Mouse (Mus musculus): ENCODE data around the gene Prkd3.

Gene Prkd3

DNA sequence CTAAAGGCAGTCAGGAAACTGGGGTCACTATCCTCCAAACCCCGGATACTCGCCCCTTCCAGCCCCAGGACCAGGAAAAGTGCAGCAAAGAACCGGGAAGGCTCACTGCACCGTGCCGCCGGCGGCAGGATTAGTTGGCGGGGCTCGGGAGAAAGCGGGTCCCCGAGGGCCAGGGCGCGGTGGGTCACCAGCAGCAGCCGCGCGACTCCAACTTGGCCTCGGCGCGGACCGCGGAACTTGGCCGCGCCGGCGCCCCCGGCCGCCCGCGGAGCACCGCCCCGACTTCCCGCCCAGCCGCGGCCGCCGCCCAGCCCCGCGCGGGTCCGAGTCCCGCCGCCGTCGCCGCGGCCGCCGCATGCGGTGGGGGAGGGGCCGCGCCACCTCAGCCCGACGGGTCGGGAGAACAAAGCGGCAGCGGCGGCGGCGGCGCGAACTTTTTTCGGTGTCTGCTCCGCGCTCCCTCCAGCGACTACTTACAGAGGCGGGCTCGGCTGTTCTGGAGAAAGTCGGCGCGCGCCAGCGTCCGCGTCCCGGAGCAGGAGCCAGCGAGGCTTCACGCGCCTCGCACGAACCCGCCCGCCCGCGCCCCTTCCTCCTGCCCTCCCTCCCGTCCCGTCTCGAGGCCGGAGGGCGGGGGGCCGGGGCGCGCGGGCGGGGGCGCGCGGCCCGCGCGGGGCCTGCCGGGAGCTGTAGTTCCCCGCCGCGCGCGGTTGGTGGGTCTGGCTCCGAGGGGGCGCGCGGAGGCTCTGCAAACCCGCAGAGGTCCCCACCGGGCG is at the start of gene Prkd3:
TSS of gene Prkd3 (minus strand) at position 609 of the 776 bp plus-strand sequence.
- DNase-seq = peak; percentile 26

DNA sequence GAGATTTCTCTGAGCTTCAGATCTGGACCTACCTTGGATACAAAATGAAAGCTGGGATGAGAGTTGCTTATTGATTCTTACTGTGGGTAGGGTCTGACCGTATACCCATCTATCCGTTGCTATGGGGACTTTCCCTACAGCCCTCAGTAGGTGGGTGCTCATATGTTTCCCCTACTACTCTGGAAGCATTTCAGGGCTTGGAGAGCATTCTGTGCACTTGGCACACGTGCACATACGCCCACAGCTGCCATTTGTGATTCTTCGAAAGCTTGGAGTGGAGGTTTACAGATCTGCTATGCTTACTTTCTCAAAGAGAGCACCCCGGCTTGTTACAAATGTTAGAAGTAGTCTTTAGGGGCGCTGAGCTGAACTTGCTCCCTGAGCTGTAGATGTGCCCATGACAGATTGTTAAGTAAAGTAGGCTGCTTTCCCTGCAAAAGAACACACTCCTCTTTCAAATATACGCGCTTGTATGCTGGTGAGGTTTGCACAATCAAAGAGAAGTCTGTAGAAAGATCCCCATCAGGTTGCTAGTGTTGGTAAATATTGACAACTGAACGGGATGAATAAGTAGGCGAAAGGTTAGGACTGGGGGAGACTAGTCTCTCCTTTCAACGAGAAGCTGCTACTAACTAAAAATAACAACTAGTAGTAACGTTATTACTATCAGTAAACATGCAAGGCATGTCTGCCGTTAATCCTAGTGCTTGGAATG is 49.3 kb upstream of the Prkd3 start:
- peak; percentile 35 for DNase-seq

DNA sequence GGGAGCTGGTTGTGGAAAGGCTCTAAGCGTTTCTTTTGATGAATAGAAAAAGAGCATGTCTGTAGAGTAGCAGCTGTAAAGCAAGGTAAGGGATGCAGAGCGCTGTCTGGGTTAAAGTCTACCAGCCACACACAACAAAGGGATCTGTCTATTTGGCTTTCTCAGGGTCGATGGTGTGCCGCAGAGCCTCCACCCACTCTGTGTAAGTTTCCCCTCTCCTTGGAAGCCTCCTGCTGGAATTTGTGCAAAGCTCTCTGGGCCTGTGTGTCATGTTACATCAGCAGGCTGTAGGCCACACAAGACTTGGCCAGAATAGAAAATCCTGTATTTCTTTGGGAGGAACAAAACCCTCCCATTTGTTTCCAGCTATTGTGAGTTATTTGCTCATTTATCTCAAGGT is 48.4 kb upstream of the Prkd3 start:
- DNase-seq = no peak

DNA sequence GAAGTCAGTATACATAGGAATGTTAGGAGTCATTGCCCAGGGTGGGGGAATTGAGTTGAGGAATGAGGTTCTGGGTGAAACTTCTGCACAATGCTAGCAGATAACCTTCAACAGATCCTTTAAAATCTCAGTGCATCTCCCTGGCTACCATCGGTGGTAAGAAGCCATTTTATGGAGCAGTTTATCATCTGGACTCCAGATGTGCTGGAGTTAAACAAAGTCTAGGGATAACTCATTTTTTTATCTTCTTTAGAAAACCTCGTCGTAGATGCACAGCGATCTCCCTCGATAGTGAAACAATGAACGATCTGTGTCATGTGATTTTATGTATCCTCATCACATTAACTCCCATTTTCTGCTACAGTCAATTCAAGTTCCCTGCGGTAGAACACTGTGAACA is 48.0 kb upstream of the Prkd3 start:
- no peak for DNase-seq

DNA sequence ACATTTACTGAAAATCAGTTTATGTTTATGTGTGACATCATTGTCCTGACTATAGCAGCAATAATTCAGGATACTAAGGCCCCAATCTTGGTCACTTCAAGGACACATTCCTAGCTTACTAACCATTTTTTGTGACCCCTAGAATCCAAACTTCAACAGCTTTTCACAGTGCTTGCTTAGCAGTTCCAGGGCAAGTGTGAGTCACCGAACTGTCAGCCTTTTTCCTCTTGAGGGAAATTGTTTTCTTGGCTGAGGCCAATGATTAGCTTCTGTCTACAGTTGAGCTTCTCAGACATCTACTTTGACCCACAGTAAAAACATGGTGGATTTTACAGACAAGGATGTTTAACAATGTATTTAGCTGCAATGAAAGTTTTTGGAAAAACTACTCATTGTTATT is 43.6 kb upstream of the Prkd3 start:
- no peak for DNase-seq

DNA sequence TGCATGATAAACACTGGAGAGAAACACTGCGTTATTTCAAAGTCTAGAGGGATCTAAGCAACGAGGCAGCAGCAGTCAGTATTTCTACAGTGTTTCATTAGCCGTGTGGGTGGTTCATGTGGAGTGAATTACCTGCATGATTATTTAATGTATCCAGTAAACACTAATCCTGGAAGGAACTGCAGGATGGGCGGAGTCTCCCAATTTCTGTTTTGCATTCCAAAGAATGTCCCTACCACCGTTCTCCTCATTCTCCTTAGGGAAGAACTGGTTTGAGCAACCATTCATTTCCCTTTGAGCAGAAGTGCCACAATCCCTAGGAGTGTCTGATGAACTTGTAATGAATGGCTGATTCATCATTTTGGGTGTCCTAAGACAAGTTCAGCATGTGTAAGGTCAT is 39.6 kb upstream of the Prkd3 start:
- DNase-seq = no peak

DNA sequence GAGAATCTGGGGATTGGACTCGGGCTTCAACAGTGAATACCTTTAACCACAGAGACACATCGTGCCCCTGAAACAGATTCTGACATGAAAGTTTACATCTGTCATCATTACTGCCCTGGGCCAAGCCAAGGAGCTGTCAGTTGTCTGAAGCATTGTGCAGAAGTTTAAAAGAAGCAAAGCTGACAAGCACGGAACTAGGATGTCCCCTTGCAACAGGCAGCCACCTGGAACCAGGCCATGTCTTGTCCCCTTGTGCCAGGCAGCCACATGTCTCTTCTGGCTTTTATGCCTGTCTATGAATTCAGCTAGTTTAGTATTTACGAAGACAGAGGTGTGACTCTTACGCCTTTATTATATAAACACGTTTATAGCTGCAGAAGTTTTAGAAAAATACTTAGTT is 37.7 kb upstream of the Prkd3 start:
- DNase-seq = no peak

DNA sequence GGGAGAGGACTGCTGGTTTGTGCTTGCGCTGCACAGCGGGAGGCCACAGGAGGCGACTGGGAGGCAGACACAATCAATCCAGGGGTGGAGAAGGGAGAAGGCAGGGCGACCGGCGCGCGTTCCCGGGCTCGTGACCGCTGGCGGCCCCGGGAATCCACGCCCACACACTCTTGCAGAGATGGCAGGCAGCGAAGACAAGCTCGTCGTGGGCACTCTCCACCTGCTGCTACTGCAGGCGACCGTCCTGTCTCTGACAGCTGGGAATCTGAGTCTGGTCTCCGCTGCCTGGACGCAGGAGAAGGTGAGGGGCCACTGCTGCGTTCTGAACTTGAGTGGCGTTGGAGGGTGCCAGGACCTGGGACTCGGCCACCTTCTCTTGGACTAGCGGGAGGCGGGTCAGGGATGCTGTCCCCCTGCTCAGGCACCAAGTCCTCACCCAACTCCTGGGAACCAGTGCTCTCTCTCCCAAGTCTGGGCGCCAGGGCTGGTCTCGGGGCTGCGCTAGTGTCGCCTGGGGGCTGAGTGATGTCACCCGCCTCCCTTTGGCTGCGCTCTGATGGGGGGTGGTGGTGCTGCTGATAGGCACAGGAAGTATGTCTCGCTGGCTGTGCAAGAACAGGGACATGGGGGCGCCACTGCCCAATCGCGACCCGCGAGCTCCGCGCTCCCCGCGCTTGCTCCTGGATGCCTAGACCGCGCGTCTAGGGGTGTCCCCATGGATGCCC is 31.6 kb upstream of the Prkd3 start:
- DNase-seq = peak; percentile 77

DNA sequence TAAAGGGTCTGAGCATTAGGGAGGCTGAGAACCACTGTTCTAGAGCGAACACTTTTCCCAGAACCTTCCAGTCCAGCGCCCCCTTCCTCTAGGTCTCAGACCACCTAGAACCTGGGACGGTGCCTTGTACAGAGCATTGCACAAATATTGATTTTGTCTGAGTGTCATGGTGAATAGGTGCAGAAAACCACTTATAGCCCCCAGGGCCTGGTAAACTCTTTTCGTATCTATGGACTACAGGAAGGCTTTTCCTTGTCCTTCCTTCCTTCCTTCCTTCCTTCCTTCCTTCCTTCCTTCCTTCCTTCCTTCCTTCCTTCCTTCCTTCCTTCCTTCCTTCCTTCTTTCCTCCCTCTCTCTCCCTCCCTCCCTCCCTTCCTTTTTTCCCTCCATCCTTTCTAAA is 31.0 kb upstream of the Prkd3 start, which contains the start of gene Qpct:
TSS of gene Qpct (plus strand) at position 301 of the 400 bp plus-strand sequence.
- no peak for DNase-seq

DNA sequence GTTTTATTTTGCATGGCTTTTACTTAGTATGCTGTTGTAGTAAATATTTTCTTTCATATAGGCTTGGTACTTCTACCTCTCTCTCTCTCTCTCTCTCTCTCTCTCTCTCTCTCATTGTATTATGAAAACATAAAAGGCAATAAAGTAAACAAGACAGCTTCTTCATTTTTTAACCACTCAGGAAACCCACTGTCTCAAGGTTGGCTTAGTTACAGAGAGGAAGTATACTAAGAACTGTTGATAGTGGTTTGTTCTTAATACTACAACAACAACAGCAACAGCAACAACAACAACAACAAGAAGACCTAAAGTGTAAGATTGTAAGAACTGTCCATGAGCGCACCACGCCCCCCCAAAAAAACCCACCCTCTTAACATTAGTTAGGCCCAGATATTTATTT is 23.1 kb upstream of the Prkd3 start:
- DNase-seq = no peak

DNA sequence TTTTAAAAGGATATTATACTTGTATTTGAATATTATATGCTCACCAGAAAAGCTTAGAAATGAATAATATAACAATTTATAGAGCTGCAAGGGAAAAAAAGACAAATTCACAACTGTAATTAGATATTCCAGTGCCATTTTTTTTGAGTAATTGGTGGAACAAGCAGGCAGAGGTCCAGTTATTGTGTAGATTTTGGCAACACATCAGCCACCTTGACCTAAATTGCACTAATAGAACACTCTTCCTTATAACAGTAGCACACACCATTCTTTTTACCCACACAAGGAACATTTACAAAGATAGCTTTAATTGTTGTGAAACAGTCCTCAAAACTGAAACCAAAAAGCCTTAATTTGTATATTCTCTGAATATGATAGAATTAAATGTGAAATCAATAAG is 19.0 kb upstream of the Prkd3 start:
- DNase-seq = no peak

DNA sequence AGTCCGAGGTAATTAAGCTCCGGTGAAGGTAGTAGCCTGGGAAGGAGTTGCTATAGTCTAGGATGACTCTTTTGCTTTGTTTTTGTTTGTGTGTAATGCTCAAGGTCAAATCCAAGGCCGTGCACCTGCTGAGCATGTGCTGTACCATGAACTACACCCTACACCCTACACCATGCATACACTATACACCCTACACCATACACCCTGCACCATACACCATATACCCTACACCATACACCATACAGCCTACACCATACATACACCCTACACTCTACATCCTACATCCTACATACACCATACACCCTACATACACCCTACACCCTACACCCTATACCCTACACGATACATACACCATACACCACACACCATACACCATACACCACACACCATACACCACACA is 12.2 kb upstream of the Prkd3 start:
- DNase-seq = no peak

DNA sequence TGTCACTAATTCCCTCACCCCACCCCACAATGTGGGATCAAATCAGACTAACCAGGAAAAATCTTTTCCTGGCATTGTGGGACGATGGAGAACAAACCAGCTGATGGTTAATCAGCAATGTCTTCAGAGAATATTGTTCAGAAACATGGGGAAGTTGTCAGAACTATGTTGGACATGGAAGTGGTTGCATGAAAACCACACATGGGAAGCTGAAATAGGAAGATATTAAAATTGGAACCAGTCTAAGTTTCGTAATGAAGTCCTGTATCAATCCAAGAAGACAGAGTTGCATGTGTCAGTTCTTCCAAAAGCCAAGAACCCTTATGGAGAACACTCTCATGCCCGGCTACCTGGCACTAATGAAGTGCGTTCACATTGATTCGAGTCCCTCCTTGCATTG is 11.0 kb upstream of the Prkd3 start:
- DNase-seq = no peak

DNA sequence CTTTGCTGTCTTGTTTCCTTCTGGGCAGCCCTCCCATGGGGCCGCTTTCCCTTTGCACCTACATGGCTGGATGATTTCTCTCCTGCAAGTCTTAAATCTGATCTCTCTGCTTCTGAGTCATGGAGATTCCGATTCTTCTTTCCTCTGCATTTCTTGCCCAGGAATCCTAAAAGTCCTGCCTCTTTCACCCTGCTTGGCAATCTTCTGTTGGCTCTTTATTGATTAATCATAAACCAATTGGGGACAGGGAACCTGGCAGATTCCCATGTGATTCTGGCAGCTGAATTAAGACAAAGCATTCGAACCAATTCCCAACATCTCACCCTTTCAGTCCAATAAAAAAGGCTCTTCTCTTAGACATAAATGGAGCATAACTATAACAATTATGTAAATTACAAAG is 8.6 kb upstream of the Prkd3 start:
- DNase-seq = no peak

DNA sequence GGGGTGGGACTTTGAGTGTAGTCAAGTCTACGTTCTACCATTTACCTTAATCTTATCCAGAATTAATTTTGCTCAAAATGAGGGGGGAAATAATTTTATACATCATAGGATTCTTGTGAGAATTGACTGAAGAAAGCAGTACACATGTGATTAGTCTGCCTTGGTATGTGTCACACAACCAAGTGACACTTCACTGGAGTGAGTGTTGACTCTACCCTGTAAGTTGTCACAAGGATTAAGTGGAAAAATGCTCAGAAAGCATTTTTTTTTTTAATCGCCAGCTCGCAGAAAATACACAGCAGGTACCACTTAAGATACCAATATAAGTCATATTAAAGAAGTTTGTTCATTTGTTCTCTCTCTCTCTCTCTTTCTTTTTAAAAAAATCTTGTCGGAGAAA is 3.9 kb upstream of the Prkd3 start:
- no peak for DNase-seq

DNA sequence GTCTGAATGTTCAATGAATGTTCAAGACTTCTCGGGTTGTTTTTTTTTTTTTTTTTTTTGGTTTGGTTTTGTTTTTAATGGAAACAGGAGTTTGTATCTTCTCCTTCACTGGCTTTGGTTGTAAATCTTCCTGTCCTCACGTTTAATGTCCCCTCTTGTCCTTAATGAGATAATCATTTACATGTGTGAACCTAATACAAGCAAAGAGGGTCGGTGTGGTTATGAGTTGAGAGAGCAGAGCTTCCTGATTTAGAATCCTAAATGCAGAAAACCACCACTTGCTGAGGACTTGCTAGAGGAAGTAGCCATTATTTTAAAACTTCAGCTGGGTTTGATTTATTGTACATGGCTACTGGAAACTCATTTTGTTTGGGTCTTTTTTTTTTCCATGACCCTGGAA is 2.1 kb upstream of the Prkd3 start:
- no peak for DNase-seq

DNA sequence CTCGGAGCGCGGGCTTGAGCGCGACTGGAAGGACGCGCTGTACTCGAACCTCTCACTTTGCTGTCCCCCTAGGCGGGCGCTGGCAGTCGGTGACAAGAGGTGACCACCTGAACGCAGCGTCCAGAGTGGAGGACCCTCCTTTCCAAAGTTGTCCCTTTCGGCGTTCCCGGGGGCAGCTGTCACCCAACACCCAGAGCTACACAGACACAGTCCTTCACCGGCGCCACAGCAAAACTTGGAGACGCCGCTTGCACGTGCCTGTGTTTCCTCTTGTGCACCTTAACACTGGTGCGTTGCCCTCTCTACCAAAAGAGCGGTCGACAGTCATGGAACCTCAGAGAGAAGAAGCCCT is 344 bp upstream of the Prkd3 start:
- DNase-seq = no peak

DNA sequence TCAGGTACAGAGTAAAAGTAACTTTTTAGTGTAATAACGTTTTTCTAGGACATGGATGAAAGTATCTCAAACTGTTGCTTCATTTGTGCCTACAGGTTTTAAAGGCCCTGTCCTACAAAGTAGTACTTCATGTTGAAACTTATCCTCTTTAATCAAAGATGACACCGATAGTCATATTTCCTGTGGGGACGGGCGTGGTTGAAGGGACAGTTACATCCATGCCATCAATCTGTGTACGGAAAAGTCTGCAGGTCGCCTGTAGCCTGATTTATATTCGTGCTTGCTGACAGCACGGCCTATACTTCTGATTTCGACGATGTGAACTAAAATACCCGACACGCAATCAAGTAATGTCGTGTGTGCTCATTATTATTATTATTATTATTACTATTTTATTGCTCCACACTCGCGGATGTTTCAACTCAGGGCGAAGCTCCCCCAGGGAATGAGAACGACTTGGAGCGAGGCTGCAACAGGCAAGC is 849 bp downstream of the Prkd3 start:
- DNase-seq = no peak

DNA sequence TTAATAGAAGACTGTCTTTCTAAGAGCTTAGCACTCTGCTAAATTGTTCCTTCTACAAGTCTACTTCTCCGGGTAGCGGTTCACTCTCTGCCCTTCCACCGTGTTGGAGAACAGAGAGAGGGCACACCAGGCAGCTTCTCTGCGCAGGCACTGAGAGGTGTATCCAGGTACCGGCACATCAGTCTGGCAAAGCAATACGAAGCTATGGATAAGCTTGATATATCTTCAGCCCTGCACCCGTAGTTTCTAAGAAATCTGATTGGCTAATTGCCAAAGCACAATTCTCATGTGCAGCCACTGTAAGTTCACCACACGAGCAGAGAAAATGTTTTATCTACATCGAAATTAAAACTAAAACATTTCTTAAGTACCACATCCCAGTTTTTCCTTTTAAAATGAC is 2.2 kb downstream of the Prkd3 start:
- no peak for DNase-seq

DNA sequence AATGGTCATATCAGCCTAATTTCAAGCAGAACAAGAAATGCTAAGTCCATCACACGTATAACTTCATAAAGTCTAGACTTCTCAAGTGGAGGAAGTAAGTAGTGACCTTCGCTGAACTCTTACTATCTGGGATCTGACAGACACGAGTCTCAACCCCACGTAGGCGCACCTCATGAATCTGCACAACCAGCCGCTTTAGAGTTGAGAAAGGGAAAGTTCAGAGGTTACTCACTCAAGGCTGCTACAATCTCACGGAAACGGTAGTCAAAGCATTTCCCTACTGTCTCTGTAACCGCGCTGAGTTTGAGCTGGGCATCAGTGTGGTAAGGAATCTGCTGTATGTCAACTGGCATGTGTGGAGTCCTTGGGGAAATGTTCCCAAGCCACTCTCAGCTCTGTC is 4.8 kb downstream of the Prkd3 start:
- no peak for DNase-seq

DNA sequence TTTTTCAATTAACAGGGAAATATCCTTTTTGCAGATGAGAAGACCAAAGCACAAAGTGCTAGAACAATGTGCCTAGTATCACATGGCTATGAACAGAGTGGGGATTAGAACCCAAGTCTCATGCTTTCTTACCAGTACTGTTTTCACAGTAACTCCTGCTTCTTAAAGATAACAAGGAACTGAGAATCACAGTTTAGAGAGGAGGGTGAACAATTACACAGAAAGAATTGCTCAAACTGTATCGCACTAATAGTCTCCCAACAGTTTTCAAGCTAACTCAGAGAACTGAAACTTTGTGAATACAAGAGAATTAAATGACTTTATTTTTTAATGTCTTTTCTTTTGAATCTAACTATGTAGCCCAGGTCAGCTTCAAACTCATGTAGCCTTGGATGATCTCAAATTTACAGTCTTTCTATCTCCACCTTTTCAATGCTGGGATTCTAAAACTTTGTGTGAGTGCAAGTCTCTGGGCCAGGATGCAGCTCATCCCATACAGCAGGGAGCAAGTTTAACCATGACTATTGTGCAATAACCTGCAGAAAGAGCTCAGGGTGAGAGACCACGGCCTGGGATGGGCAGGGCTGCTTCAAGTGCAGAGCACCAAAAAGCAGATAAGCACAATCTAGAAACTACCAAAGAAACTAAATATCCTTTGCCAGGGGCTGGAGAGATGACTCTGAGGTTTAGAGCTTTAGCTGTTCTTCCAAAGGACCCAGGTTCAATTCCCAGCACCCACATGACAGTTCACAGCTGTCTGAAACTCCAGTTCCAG is 5.5 kb downstream of the Prkd3 start:
- no peak for DNase-seq

DNA sequence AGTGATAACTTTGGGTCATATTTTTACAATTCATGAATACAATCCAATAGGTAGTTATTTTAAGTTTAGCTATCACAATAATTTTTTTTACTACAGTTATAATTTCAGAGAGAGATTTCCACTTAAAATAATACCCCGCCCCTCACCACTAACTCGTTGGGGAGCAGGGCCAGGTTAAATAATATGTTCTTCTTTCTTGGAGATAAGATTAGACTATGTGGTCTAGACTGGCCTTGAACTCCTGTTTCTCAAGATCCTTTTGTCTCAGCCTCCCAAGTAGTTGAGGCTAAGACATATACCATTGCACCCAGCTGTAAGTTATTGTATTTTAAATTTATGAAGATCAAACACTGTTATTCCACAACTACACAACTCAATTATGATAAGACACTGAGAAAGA is 7.0 kb downstream of the Prkd3 start:
- DNase-seq = no peak

DNA sequence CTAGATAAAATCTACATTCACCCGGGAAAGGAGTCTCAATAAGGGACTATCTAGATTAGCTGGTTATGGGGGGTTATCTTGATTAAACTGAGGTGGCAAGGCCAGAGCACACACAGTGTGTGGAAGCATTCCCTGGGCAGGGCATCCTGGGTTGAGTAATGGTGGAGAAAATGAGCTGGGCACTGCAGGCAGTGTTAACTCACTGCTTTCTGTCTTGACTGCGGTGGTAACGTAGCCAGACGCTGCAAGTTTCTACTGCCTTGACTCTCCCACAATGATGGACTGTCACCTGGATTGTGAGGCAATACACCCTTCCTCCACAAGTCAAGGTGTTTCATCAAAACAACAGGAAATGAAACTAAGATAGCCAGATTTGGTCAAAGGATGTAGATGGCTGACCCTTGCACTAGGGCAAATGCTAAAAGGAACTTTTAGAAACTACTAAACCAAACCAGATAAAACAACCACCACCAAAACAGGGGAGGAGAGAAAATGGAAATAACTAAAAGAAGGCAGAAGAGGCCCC is 20.8 kb downstream of the Prkd3 start:
- no peak for DNase-seq

Measured in right cerebral cortex, adult 18-20 months (tissue).